Mouse (Mus musculus) liver, embryonic 16.5 days (tissue): ENCODE results near the gene Syt7. TPM values are rescaled to one million over a fixed set of nuclear protein-coding genes. Genes with fewer than 3 reads are reported as not detected.

Source experiments
- ATAC-seq: fragments of 200-750 bp; cut with Nextera tagmentation; 2 replicates; pipeline ENCODE4 v1.8.0; 2017; ENCODE audit warnings: low read depth, mild to moderate bottlenecking, moderate number of reproducible peaks, moderate library complexity
- H3K27ac ChIP-seq: fragments of 300-500 bp; sonication (generic); 2 replicates; pipeline ENCODE4 v1.5.1; 2014; ENCODE audit warnings: mild to moderate bottlenecking, low read length
- H3K27me3 ChIP-seq: fragments of 300-500 bp; sonication (generic); 2 replicates; pipeline ENCODE4 v1.6.1; 2014; ENCODE audit warnings: low read depth, low read length, mixed read lengths; ENCODE audit not compliant: control insufficient read depth, insufficient read depth
- H3K36me3 ChIP-seq: fragments of 300-500 bp; sonication (generic); 2 replicates; pipeline ENCODE4 v1.6.1; 2014; ENCODE audit warnings: mild to moderate bottlenecking; ENCODE audit not compliant: control insufficient read depth, insufficient read depth
- H3K4me1 ChIP-seq: fragments of 300-500 bp; sonication (generic); 2 replicates; pipeline ENCODE4 v1.6.1; 2014; ENCODE audit warnings: low read depth, low read length, mixed read lengths; ENCODE audit not compliant: control insufficient read depth
- H3K4me2 ChIP-seq: fragments of 300-500 bp; sonication (generic); 2 replicates; pipeline ENCODE4 v1.6.1; 2014; ENCODE audit warnings: low read depth, low read length, mixed read lengths
- H3K4me3 ChIP-seq: fragments of 300-500 bp; sonication (generic); 2 replicates; pipeline ENCODE4 v1.5.1; 2014; ENCODE audit warnings: low read depth, mild to moderate bottlenecking, low read length
- H3K9ac ChIP-seq: fragments of 300-500 bp; sonication (generic); 2 replicates; pipeline ENCODE4 v1.6.1; 2014; ENCODE audit warnings: low read depth, low read length
- H3K9me3 ChIP-seq: fragments of 300-500 bp; sonication (generic); replicated peaks from 2 replicates; pipeline ENCODE4 v1.6.1; 2016; ENCODE audit warnings: low read length; ENCODE audit not compliant: control insufficient read depth
- WGBS: fragments of 180-500 bp; shearing (Covaris S2); extraction: QIAGEN DNeasy Blood & Tissue Kit; methylation state at CpG from one replicate; pipeline ENCODE4 v1.1.7; 2014; ENCODE audit not compliant: insufficient replicate concordance; 5-methylcytosine and 5-hydroxymethylcytosine counted together
- polyA plus RNA-seq: library from polyadenylated mRNA; unstranded; fragments of >200 nt; fragmentation: Nextera tagmentation; extraction: Ambion mirVana; gene quantifications from 2 replicates; pipeline ENCODE4 v1.2.1, GENCODE M21; 2015

Gene Syt7
- polyA plus RNA-seq, 1 experiment from 2014 or later = 0.39 TPM

GRCm38 (mm10) chr19:10373191-10373590 is 15.7 kb upstream of the Syt7 start:
- Histone ChIP-seq H3K4me1 (no peaks in the 10 kb centered on the region), H3K27me3 (no peaks in the 10 kb centered on the region), H3K4me2 (no peak overlapping the region), H3K9ac (no peak overlapping the region), H3K9me3 (no peaks in the 10 kb centered on the region), H3K36me3 (no peaks in the 10 kb centered on the region), H3K4me3 (no peak overlapping the region), H3K27ac (no peak overlapping the region)
- no peak for ATAC-seq
- 38% methylated on average over 1 of the region's 1 CpGs for WGBS

GRCm38 (mm10) chr19:10375260-10375659 is 13.6 kb upstream of the Syt7 start:
- H3K4me1 ChIP-seq = no peaks in the 10 kb centered on the region
- no peaks in the 10 kb centered on the region for H3K9me3 ChIP-seq
- no peak overlapping the region for H3K9ac ChIP-seq
- no peaks in the 10 kb centered on the region for H3K27me3 ChIP-seq
- H3K4me3 ChIP-seq = no peak overlapping the region
- no peak overlapping the region for H3K4me2 ChIP-seq
- no peak overlapping the region for H3K27ac ChIP-seq
- no peak for ATAC-seq
- no peaks in the 10 kb centered on the region for H3K36me3 ChIP-seq
- 35% methylated on average over 5 of the region's 5 CpGs for WGBS

- ATAC-seq = no peak
- 53% methylated on average over 5 of the region's 5 CpGs for WGBS
- Histone ChIP-seq H3K36me3 (no peaks in the 10 kb centered on the region), H3K27ac (no peak overlapping the region), H3K4me3 (no peak overlapping the region), H3K27me3 (no peaks in the 10 kb centered on the region), H3K4me2 (no peak overlapping the region), H3K4me1 (no peaks in the 10 kb centered on the region), H3K9me3 (no peaks in the 10 kb centered on the region), H3K9ac (no peak overlapping the region)
These were observed 8.9 kb upstream of the Syt7 start for GRCm38 (mm10) chr19:10379978-10380377.

- Histone ChIP-seq H3K27ac (no peak overlapping the region), H3K4me1 (no peaks in the 10 kb centered on the region), H3K4me2 (no peak overlapping the region), H3K27me3 (peaks cover 47% of the 10 kb centered on the region), H3K9ac (no peak overlapping the region), H3K4me3 (no peak overlapping the region), H3K36me3 (no peaks in the 10 kb centered on the region), H3K9me3 (no peaks in the 10 kb centered on the region)
- 44% methylated on average over 5 of the region's 5 CpGs for WGBS
- ATAC-seq = no peak
These were observed 1.2 kb upstream of the Syt7 start for GRCm38 (mm10) chr19:10387660-10388059.

- H3K9me3 ChIP-seq = no peaks in the 10 kb centered on the region
- peak; percentile 37 for ATAC-seq
- H3K9ac ChIP-seq = peak overlapping the region; percentile 26
- peaks cover 47% of the 10 kb centered on the region for H3K27me3 ChIP-seq
- H3K36me3 ChIP-seq = no peaks in the 10 kb centered on the region
- H3K4me2 ChIP-seq = peak overlapping the region; percentile 62
- H3K4me3 ChIP-seq = peak overlapping the region; percentile 56
- 3% methylated on average over 47 of the region's 54 CpGs for WGBS
- no peaks in the 10 kb centered on the region for H3K4me1 ChIP-seq
- H3K27ac ChIP-seq = no peak overlapping the region
These were observed 655 bp downstream of the Syt7 start for GRCm38 (mm10) chr19:10389391-10390098.

- Histone ChIP-seq H3K9me3 (no peaks in the 10 kb centered on the region), H3K9ac (no peak overlapping the region), H3K27ac (no peak overlapping the region), H3K4me2 (no peak overlapping the region), H3K4me3 (no peak overlapping the region), H3K36me3 (no peaks in the 10 kb centered on the region), H3K27me3 (peaks cover 47% of the 10 kb centered on the region), H3K4me1 (no peaks in the 10 kb centered on the region)
- ATAC-seq = no peak
- WGBS = 18% methylated on average over 12 of the region's 12 CpGs
These were observed 1.3 kb downstream of the Syt7 start for GRCm38 (mm10) chr19:10390099-10390680.

GRCm38 (mm10) chr19:10391028-10391427 is 2.1 kb downstream of the Syt7 start:
- Histone ChIP-seq H3K4me1 (no peaks in the 10 kb centered on the region), H3K9ac (no peak overlapping the region), H3K9me3 (no peaks in the 10 kb centered on the region), H3K4me2 (no peak overlapping the region), H3K27me3 (peaks cover 47% of the 10 kb centered on the region), H3K27ac (no peak overlapping the region), H3K36me3 (no peaks in the 10 kb centered on the region), H3K4me3 (no peak overlapping the region)
- ATAC-seq = no peak
- 77% methylated on average over 7 of the region's 7 CpGs for WGBS

GRCm38 (mm10) chr19:10391995-10392394 is 3.1 kb downstream of the Syt7 start:
- Histone ChIP-seq H3K27me3 (peaks cover 46% of the 10 kb centered on the region), H3K27ac (no peak overlapping the region), H3K4me3 (no peak overlapping the region), H3K9me3 (no peaks in the 10 kb centered on the region), H3K9ac (no peak overlapping the region), H3K4me1 (no peaks in the 10 kb centered on the region), H3K4me2 (no peak overlapping the region), H3K36me3 (no peaks in the 10 kb centered on the region)
- no peak for ATAC-seq
- 18% methylated on average over 3 of the region's 3 CpGs for WGBS

GRCm38 (mm10) chr19:10393471-10393870 is 4.6 kb downstream of the Syt7 start:
- Histone ChIP-seq H3K9me3 (no peaks in the 10 kb centered on the region), H3K9ac (no peak overlapping the region), H3K4me3 (no peak overlapping the region), H3K4me1 (no peaks in the 10 kb centered on the region), H3K4me2 (no peak overlapping the region), H3K27ac (no peak overlapping the region), H3K36me3 (no peaks in the 10 kb centered on the region), H3K27me3 (peaks cover 31% of the 10 kb centered on the region)
- WGBS = 81% methylated on average over 6 of the region's 6 CpGs
- ATAC-seq = no peak
